Mouse (Mus musculus) kidney, postnatal 4 days (tissue): ENCODE measurements around the gene Rin2.
A peak's percentile ranks its signal among the peaks of the same experiment; 100 is the strongest.

ENCODE experiments used
- DNase-seq, 2 experiments: peaks; one replicate each; pipeline ENCODE4 v3.0.0; 2021; ENCODE audit warnings: mixed read lengths in 2 of 2

Rin2 gene

DNA sequence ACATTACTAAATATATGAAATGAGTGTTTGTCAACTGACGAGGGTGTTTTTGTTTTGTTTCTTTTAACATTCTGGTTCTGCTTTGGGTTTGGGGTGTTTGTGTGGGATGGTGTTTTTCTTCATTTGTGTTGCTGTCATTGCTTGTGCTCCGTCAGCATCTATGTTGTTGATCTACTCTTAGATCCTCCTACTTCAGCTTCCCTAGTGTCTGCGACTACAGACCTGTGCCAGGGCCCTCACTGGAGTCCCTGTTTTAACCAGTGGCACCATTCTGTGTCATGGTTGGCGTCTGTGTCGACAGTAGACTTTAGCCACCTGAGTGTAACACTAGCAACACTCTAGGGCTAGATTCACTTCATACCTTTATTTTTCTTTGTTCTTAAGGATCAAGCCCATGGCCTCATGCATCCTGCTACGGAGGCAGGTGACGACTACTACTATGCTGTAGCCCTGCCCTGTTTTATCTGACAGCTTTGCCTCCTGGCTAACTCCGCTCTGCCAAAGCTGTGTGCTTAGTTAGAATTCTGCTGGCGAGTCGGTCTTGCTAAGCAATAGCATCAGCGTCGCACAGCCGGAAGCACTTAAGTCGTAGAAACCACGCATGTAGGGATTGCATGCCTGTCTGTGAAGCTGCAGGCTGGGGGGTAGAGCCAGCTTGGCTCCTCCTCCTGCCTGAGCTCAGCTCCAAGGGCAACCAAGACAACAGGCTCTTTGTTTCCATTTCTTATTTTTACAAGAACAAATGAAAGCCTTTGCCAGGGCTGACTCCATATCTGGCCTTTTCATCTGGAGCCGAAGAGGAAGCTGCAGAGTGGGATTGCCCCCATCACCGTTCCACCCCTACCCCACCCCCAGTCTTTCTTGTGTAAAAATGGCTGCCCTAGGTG lies 157.2 kb downstream of the Rin2 start:
- peak; percentile 52 to 69 for DNase-seq

DNA sequence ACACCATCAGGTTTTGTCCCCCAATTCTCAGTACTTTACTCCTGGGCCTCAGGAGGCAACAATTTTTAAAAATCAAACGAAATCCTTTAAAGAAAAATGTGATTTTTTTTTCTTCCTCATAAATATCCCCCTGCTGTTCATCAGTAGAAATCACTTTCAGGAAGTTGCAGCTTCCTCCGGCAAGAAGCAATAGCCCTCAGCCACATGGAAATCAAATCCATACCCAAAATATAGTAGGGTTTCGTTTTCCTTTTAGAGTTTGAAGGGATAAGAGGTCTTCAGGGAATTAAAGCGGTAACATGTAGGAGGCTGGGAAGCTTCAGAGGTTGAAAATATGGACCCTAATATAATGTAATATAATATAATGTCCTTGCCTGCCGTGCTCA lies 157.8 kb downstream of the Rin2 start:
- no peak for DNase-seq

DNA sequence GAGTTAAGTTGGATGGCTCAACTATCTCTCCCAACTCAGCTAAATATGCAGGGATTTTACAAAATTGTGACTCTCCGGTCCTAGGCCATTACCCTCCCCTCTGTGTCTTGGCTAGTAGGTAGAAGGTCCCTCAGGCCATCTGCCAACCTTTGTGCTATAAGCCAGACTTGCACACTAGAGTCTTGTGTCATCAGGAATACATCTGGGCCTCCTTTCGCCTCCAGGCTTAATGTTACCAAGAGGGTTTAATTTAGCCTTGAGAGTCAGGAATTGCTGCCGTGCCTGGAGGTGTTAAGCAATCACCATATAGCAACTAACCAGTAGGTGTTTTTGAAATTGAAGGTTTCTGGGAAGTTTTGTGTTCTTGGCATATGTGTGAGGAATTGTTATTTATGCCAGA lies 158.3 kb downstream of the Rin2 start:
- DNase-seq: no peak

DNA sequence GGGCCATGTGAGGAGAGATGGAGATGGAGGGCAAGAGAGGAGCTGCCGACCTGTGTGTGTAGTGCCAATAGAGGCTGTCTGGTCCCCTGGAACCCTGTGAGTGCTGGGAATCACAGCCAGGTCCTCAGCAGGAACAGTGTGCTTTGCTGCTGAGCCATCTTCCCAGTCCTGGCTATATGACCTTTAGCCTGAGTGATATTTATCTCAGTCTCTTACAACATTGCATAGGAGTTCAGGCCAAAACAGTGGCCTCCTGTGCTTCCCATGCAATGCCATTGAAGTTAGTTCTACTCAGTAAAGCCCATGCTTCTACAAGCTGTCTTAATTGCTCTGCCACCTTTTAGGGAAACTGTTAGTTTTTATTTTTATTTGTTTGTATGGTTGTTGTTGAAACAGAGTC lies 160.9 kb downstream of the Rin2 start:
- no peak for DNase-seq

DNA sequence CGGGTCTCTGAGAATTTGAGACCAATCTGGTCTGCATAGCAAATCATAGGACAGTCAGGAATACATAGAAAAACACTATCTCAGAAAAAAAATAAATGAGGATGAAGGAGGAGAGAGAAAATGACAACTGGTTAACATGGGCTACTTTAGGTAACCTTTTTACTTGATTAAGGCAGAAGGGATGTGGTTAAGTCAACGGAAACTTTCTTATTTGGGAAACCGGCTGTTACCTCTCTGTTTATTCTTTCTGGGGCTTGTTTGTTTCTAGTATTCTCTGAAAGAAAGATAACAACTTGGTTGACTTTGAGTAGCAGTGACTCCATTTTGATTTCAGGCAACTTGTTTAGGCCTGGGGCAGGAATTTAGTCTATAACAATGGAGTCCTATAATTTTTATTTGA lies 163.7 kb downstream of the Rin2 start:
- no peak for DNase-seq

DNA sequence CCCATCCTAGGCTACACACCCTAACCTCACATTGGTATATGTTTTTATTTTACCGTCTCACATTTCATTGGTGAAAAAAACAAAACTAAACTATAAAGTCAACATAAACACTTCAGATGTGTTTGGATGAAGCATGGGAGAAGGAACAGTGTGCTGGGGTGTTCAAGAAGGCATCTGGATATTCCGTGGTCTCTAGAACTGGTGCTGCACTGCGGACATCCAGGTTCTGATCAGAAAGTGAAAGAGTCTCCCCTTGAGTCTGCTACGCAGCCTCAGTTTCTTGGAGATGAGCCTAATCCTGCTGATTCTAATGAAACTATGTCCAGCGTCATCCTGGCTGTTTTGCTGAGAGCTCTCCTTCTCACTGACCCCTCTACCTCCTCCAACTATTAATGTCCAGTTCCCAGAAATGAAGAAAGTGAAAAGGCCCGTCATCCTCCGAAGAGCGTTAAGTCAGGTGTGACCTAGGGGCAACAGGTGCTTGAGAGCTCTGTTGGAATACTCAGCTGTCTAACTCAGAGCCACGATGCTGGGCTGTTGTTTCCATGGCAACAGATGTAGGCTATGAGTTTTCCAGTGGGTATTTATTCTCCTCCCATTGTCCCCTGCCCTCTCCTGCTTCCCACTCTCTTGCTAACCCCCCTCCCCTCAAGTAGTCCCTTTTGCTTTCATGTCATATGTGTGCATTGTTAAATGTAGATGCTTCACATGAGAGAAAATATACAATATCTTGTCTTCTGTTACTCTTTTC lies 164.7 kb downstream of the Rin2 start:
- DNase-seq: no peak

DNA sequence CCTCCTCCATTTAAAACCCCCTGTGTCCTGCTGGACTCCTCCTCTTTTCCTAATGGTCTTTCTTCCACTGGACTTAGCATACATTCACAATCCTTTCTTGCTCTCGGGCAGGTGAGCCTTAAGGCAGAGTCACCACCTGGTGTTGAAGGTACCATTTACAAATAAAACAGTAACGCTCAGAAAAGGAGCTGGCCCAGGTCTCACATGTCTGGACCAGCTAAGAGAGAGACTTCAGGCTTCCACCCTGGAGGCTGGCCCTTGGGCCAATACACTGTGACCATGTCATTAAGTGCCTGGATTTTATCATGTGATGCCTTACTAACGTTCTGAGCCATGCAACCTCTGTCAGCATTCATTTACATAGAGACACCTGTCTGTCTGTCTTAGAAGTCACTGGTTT lies 165.3 kb downstream of the Rin2 start:
- no peak for DNase-seq

DNA sequence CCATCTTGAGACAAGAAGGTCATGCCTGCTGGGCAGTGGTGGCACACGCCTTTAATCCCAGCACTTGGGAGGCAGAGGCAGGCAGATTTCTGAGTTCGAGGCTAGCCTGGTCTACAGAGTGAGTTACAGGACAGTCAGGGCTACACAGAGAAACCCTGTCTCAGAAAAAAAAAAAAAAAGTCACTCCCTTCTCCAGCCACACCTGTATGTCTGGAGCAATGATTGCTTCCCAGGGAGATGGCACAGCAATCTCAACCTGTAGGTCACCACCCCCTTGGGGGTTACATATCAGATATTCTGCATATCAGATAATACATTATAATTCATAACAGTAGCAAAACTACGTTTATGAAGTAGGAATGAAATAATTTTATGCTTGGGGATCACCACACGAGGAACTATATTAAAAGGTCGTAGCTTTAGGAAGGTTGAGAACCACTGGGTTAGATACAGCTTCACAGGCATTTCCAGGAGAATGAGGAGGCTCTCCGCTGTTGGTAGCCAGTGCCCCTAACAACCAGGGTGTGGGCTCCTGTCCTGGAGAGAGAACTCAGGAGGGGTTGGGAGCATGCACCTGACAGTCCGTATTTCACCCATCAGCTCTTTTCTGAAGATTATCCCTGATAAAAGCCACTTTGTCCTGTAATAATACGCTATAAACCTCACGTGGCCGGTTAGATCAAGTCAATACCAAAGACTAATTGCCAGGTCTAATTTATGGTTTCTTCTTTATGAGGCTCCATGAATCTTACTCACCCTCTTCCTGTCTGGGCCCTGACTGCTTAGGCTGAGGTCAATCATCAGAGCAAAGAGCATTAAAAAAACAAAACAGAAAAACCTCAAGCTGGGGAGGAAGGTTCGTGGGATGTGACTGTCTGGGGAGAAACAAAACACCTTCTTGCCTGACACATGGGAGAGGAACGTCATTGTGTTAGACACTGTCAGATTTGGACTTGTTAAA lies 166.2 kb downstream of the Rin2 start:
- no peak for DNase-seq

DNA sequence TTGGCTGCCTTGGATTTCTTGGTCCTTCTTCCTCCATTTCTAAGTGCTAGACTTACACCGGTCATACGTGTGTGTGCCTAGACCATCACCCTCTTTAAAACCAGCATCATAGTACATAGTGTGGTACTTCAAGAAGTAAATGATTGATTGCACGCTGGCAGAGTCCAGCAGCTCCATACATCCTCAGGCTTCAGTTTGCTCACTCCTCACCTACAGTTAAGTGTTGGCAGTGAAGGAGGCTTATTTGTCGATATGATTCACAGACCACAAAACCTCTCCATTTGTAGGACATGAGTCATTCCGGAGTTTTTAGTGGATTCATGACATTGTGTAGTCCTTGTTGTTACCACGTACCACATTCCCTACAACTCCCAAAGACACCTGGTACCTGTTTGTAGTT lies 168.3 kb downstream of the Rin2 start:
- no peak for DNase-seq

DNA sequence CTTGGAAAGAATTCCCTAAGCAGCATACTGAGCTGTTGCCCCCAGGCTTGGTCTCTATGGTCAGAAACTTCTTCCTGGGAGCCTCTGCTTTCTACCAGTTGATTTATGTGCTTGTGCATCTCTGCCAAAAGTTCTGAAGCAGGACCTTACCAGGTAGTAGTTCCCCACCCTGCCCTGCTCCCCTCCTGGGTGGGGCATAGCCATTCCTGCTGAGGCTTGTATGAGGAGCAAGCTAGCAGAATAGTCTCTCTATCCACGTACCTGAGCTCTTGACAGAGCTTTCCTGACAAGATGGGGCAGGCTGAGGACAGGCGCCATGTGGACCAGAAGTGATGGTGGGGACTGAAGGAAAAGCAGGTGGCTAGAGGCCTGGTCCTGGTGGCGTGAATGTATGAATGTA lies 171.6 kb downstream of the Rin2 start:
- no peak for DNase-seq

DNA sequence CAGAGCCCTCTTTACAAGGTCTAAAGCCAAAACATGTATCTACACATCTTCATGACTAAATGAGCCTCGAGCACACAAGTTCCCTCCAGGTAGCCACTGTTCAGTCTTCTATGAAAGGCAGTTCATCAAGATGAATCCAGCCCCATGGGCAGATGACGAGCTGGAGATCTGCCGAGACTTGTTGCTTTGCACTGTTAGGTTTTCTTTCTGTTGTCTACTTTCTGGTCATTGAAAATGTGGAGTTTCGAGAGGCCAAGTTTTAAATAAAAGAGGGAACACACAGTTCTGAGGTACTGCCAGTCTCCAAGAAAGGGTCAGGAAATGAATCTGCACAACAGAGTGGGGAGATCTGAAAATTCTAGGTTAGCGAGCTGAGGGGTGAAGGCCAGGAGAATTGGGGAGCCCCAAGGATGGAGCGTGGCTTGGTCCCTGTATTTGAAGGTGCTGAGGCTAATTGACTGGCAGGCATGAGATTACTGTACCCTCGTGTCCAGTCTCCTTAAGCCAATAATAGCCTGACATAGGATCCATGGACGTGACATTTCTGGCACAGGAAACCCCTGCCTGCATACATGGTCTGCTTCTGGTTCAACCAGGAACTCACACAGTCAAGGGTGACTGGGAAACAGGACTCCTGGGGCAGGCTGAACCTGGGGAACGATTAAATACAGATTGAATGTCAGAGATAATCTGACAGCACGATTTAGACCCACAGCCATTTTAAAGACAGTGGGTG lies 174.3 kb downstream of the Rin2 start:
- DNase-seq: no peak

DNA sequence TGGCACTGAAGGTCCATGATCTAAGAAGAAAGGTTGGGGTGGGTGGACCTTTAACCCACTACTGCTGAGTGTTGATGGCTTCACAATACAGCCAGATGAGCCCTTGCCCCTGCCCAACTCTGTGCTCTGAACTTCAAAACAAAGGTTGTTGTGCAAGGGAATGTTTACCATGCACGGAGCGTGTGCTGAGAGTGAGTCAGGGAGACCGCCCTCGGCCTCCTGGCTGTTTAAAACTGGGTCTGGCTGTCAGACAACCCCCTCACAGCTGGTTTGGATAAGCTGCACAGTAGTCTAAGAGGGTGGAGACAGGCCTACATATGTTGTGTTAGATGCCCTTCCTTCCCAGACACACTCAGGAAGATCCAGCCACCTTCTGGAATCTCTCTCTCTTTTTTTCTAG lies 175.8 kb downstream of the Rin2 start:
- DNase-seq: peak; percentile 18 to 26

DNA sequence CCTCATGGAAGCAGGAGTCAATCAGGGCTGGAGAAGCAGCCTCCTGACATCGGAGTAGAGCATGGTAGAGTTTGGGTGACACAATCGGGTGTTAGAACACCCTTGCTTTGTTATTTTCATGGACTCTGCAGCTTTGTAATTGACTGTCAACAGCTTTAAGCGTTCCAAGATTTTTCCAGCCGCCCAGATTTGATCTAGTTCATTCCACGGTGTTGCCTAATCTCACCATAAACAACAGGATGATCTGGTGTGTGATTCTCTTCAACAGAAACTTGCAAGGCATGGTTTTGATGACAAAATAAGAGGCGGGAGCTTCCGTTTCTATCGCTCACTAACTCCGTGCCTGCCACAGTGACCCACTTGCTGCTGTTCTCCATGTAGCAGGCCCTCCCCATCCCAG lies 180.8 kb downstream of the Rin2 start:
- DNase-seq: no peak

DNA sequence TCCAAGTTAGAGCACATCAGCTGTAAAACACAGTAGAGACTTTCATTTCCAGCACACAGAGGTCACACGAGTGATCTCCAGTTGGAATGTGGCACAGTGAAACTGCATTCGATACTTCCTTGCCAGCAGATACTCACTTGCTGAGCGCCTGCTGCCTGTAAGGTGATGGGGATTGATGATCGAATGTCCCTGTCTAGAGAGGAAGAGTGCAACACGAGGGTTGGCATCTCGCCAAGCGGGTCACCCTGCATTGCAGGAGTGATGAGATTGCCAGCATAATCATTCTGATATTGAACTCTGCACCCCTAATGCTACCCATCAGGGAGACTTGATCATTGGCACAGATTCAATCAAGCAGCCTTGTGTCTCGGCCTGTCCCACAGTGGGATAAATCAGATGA lies 182.8 kb downstream of the Rin2 start:
- DNase-seq: peak; percentile 22 to 36

DNA sequence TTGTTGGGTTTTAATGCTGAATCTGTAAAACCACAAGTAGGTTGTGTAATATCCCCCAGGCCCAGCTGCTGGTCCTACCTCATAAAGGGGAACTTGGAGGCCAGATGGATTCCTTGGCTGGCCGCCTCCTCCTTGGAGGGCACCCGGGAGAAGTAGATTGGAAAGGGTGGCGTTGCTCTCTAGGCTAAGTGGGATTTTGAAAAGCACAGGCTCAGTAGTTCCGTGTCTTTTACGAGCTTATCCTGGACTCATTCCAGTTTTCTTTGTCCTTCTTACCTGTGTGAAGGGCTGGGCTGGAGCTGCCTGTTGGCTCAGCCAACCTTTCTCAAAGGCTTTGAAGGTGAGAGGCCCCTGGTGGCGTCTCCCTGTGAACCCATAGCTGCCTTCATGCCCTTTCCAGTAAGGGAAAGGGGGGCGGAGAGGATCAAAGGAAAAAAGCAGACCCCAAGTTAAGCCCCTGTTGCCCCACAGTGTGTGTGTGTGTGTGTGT lies 184.5 kb downstream of the Rin2 start:
- DNase-seq: peak; percentile 43 to 58

DNA sequence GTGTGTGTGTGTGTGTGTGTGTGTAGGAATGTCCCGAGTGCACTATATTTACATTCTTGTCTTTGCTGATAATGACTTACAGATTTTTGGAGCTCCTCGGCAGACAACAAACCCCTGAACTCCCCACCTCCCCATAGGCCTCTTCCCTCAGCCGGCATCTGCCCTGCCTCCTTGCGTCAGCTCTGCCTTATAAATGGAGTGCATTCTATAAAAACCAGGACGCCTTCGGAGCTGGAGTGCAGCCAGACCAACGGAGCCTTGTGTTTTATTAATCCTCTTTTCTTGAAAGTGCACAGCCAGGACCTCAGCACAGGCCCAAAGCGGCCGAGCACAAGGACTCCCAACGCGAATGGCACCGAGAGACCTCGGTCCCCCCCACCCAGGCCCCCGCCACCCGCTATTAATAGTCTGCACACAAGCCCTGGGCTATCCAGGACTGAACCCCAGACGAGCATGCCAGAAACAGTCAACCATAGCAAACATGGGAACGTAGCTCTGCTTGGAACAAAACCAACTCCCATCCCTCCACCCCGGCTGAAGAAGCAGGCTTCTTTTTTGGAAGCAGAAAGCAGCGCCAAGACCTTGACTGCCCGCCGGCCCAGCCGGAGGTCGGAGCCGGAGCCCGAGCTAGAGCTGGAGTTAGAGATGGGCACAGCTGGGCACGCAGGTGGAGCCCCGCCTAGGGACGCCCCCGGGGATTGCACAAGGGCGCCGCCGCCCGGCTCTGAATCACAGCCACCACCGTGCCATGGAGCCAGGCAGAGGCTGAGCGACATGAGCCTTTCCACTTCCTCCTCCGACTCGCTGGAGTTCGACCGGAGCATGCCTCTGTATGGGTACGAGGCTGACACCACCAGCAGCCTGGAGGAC lies 185.2 kb downstream of the Rin2 start:
- DNase-seq: peak; percentile 84 to 89

DNA sequence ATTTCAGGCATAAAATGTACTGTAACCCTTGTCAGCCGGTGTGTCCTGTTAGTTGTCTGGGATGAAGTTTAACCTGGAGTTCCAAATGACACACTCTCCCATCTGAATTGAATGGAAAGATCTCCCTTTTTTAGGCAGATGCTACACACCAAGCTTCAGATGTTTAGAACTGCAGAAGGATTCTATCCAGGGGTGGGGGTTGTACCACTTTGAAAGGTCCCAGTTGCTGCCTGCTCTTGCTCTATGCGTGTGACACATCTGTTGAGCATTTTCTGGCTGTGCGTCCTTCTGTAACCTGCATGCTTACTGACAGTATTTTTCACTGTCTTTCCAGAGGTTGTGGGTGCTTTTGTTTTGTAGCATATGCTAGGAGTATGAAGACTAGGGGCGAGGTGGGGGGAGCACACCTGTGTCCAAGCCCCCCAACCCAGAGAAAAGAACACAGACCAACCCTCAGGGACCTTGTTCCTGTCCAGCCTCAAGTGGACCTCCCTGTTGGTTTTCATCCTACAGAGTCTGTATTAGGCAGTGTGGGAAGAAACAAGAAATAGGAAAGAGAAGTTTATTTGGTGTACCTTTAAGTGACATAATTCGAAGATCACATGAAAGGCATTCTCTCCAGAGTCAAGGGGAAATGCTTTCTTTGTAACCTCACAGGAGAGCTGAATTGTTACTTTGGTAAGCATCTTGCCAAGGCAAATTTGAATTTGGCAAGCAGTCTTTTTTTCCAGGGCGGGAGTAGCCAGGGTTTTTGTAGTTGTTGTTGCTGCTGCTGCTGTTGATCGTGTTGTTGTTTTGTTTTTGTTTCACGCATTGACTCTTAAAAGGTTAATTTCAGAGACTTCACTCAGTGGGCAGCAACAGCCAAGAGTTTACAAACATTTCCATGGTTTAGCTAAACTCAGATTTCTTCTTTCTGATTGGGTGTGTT lies 186.4 kb downstream of the Rin2 start:
- peak; percentile 20 to 22 for DNase-seq

DNA sequence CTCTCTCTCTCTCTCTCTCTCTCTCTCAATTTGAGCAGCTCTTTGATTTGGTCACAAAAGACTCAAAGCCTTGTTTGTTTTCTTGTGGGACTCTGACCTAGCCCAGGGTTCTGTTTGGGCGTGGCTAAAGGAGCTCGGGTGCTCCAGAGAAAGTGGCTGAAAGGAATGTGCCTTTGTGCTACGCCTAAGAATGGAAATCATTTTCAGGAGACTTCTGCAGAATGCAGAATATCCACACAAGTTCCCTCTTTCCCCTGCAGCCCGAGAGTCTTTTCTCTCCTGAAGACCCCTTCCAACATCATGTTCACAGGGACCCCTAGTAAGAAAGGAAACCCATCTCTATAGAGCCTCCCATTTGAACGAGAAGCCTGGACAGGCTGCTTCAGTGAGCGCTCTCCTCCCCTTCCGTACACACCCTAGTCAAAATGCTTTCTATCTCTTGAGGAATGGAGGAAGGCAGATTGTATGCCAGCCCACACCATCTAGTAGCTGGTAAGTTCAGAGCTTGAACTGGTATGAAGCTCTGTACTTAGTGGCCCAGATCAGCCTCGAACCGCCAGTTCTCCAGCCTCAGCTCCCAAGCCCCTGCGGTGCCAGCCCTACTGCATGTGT lies 187.3 kb downstream of the Rin2 start:
- DNase-seq: peak; percentile 49 to 66

DNA sequence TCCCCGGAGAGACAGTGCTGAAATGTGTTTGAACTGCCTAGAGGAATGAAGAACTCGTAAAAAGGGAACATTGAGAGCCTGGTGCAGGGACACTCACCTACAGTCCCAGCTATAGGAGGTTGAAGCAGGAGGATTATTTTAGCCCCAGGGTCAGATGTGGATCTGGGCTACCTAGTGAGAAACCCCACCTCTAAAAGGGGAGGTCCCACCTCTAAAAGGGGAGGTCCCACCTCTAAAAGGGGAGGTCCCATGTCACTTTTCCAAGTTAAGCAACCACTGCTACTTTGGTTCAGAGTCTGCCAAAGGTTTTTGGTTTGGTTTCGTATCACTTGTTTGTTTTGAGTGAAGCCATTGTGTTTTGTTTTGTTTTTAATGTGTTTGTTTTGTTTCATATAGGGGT lies 190.3 kb downstream of the Rin2 start:
- DNase-seq: no peak

DNA sequence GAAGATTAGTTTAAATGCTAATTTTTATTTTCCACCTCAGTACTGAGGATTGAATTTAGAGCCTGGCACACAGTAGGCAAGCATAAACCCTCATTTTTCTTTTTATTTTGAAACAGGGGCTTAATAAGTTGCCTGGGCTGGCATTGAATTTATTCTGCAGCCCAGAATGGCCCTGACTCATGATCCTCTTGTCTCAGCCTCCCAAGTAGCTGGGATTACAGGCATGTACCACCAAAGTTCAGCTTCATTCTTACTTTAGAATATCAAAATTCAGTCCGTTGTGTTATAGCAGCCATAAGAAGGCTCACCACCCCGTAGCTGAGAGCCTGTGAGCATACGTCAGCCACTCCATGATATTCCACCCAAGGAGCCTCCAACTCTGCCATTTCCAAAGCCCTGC lies 191.2 kb downstream of the Rin2 start:
- no peak for DNase-seq
